Mouse (Mus musculus): ENCODE measurements around the gene Srsf3. TPM values are rescaled to one million over a fixed set of nuclear protein-coding genes. Genes with fewer than 3 reads are reported as not detected.

Srsf3 gene
- total RNA-seq, 2 experiments from 2014 or later = 99.7 to 120 TPM

DNA sequence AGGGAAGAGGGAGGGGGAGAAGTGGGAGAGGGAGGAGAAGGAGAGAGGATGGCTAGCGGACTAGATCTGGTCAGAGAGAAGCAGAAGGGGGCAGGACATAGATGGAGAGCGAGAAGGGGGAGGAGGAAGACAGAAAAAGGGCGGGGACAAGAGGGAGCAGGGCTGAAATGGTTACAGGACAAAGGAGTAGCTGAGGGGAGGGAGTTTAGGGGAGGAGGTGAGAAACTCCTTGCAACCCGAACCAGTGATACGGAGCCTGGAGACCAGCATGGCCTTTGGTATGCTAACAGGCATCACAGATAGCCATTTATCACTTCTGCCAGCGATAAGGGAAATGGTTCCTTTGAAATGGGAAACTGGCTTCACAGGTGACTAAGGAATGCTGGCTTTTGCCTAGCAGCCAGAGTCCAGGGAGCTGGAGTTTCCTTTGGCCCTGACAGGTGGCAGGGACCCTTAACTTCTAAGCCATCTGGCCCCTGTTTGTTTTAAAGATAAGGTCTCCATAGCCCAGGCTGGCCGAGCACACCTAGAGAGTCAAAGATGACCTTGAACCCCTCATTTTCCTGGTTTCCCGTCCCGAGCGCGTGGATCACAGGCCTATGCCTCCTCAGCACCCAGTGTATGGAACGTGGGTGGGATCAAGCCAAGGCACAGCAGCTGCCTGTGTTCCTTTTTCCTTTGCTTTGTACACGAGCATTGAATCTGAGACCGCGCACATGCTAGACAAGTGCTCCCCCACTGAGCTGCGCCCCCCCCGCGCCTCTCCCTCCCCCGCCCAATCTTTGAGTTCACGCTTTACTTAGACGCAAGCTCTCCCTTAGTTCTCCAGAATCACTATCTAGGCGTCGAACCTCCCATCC is 48.6 kb downstream of the Srsf3 start:
- DNase-seq = no peak
- intact Hi-C loops (cut with DNase I) = no loop called here

DNA sequence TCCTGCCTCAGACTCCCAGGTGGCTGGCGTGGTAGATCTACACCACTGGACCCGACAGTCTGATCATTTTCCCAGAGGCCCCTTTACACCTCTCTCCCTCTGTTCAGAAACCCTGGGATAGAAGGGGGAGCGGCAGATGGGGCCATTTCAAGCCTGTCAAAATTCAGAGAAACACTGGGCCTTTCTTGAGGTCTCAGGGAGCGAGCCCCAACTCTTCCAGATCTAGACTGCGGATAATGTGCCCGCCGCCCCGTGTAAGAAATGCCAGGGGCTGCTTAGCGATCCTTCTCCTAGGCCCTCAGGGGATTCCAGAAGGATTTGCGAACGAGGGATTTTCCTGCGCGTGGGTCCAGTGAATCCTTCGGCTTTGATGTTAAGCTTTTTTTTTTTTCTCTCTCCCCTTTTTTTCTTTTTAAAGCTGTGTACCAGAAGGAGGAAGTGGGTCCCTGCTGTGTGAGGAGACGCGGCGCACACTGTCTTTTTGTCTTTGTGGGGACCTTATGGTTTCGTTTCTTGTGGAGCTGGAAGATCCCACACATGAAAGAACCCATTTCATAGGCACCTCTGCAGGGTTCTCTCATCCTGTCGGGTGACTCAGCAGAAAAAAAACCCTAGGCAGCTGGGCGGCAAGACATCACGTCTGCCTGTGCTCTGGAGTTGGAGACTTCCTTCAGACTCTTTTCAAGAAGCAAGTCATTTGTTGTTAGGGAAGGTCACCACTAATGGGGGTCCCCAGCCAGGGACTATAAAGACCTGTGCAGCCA is 49.4 kb downstream of the Srsf3 start:
- no peak for DNase-seq
- intact Hi-C loops (cut with DNase I) = no loop called here

DNA sequence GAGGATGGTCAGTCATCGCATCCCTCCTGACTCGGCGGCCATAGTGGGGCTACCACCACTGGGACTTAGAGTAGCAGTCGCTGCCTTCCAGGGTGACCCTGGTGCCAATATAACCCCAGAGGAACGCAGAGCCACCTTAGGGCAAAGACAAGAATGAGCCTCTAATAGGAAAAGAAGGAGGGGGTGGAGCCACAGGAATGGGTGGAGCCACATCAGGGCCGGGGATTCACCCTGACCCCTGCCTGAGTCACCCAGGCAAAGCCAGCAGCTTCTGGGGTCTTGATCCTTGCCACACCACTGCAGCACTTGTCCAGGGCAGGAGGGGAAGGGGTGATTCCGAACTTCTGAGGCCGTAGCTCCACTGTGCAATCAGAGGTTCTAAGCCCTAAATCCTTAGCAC is 51.2 kb downstream of the Srsf3 start:
- no peak for DNase-seq
- intact Hi-C loops (cut with DNase I) = no loop called here

DNA sequence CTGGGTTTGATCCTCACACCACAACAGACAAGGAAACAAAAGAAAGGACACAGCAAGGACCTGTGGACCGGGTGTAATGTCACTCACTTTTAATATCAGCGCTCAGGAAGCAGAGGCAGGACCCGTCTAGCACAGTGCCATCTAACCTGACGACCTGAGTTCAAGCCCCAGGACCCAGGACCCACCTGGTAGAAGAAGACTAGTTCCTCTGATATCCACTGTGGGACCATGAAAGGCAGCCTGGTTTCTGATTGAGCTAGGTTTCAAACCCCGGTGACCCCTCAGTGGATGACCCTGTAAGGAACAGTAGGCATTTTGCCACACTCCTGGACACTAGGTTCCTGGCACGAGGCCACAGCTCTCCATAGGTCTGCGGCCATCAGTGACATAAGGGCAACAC is 52.2 kb downstream of the Srsf3 start:
- no peak for DNase-seq
- intact Hi-C loops (cut with DNase I) = no loop called here

DNA sequence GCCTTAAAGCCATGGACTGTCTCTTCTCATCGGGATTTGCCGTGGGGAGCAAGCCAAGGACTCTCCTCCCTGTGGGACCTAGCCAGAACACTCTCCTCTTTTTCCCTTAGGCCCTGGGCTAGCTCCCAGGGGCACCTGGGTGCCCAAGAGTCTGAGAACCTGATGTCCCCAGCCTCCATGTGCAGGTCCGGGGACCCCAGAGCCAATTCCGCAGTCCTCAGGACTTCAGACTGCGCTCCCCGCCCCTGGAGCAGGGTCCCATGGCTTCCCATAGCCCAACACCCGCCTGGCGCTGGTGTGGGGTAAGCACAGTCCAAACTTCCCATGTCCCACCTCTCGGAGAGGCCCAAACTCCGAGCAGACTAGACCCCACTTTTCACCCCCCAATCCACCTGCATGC is 52.8 kb downstream of the Srsf3 start:
- DNase-seq = no peak
- intact Hi-C loops (cut with DNase I) = no loop called here

DNA sequence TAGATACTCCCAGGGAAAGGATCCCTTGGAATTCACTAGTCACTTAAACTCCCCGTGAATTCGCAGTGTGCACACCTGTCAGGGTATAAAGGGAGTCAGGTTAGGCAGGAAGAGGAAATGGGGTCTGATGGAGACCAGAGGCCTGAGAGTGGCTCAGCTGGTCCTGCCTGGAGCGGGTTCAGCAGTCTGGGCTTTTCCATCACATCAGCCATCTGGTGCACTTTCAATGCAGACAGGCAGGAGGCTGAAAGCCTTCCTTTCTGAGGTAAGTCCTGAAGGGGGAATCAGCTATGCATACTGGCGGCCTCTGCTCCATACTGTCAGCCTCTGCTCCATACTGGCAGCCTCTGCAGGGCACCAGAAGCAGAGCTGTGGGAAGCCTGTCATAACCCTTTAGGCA is 54.5 kb downstream of the Srsf3 start:
- intact Hi-C loops (cut with DNase I) = no loop called here
- DNase-seq = no peak

DNA sequence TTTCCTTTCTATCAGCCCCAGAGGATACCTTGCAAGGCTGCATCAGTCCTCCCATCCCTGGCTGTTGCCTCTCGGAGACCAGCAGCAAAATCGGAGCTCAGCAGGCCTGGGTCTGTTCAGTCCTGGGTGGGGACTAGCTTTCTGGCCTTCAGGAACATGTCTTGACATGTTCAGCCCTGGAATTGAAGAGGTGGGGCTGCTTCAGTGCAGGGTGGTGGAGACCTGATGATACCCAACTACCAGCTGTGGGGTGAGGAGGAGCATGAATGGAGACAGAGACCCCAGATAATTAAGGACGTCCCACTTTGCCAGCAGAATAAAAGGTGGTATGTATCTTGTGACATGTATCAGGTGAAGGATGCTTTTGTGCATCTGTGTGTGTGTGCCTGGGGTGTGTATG is 58.3 kb downstream of the Srsf3 start, which contains the start of gene Cdkn1a:
Gene Cdkn1a, plus strand, starts transcription at position 201 of the 400 bp plus-strand sequence.
- intact Hi-C loops (cut with DNase I) = no loop called here
- peak in 1 of 2 experiments; percentile 0 for DNase-seq

DNA sequence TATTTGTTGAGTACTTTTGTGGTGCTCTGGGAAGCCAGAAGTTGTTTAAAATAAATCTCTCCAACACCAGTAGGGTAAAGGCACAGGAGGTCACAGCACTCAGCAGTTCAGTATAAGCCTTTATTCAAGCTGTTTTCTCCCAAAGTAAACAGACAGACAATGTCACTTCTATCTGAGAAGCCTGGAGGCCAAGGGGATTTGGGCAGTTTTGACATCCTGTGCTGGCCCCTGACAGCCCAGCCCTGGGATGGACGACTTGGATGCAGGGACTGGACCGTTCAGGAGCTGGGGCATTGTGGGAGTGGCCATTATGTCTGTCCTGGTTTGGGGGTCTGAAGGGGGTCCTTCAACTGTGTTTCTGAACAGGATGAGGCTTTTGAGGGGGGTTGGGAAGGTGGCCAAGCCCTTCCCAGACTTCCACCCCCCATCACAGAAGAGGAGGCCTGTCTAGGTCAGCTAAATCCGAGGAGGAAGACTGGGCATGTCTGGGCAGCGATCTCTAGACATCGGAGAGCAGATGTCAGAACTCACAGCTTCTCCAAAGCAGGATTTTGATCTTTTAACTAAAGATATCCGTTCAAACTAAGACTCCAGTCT is 59.0 kb downstream of the Srsf3 start:
- intact Hi-C loops (cut with DNase I) = no loop called here
- DNase-seq = peak in 1 of 2 experiments; percentile 0

DNA sequence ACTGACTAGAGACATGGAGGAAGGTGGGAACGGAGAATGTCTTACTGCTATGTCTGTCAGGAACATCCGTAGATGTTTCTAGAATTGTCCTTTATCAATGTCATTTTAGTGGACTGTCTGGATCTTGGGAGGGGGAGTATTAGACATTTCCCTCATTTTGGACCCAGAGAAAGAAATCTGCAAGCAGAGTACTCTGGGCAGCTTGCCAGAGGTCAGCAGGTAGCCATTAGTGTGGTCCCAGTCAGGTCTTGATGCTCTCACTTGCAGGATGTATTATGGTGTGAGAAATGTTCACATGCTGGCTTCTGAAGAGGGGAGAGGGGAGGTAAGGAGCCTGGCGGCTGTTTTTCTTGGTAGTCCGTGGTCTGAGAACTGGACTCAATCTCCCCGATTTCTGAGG is 60.1 kb downstream of the Srsf3 start:
- DNase-seq = peak in 1 of 2 experiments; percentile 1
- intact Hi-C loops (cut with DNase I) = loop anchor here (2.0 kb wide), 1 partner anchor 14 kb away; no protein-coding TSS in a partner anchor

Other genes starting within 250 kb of the Srsf3 start
- gene Brpf3, start 231.5 kb upstream of the Srsf3 start, total RNA-seq (2021) = 10 to 100 TPM; 17.2 to 18.5 TPM
- not detected for gene Pnpla1, start 174.2 kb upstream of the Srsf3 start, total RNA-seq (2021)
- gene 4930539E08Rik, start 117.3 kb upstream of the Srsf3 start, total RNA-seq (2021) = under 1 TPM; 0.07 TPM
- gene Pxt1, start 88.8 kb upstream of the Srsf3 start, total RNA-seq (2021) = under 1 TPM; 0.36 to 0.44 TPM
- 10 to 100 TPM; 59.5 to 62.6 TPM for gene Kctd20, start 80.7 kb upstream of the Srsf3 start, total RNA-seq (2021)
- gene Stk38, start 24.6 kb upstream of the Srsf3 start, total RNA-seq (2021) = 10 to 100 TPM; 47.6 to 48.8 TPM
- gene Cdkn1a, start 58.3 kb downstream of the Srsf3 start, total RNA-seq (2021) = 100 to 1,000 TPM; 105 to 121 TPM
- under 1 TPM; 0.73 to 0.76 TPM for gene Rab44, start 81.5 kb downstream of the Srsf3 start, total RNA-seq (2021)
- gene Cpne5, start 205.5 kb downstream of the Srsf3 start, total RNA-seq (2021) = 1 to 10 TPM; 2.3 to 3.9 TPM
- gene Ppil1, start 231.6 kb downstream of the Srsf3 start, total RNA-seq (2021) = 10 to 100 TPM; 28.8 to 33.5 TPM
- gene BC004004, start 236.2 kb downstream of the Srsf3 start, total RNA-seq (2021) = 100 to 1,000 TPM; 189 to 195 TPM

Measured in heart, postnatal 14 days (tissue).